Mouse (Mus musculus) testis, adult 10 weeks (tissue): ENCODE data around the gene Pah. TPM values are rescaled to one million over a fixed set of nuclear protein-coding genes. Genes with fewer than 3 reads are reported as not detected.

Source experiments
- polyA plus RNA-seq: library from polyadenylated mRNA; stranded (reverse); fragments of 350-450 nt; fragmentation: Illumina TruSeq; extraction: RNeasy Lipid Tissue Mini Kit (QIAGEN cat#74804); gene quantifications from one replicate; pipeline ENCODE4 v1.2.3, GENCODE M21; 2014; ENCODE audit warnings: low read depth, low replicate concordance

Gene Pah
- 0.74 TPM for polyA plus RNA-seq

GRCm38 (mm10) chr10:87521646-87522045, at the start of gene Pah:
Pah (plus strand) TSS chr10:87521795.

GRCm38 (mm10) chr10:87493576-87493975, 28.0 kb upstream of the Pah start, which contains the start of gene Ascl1:
Ascl1 (minus strand) TSS chr10:87493660.

Other genes starting within 250 kb of the Pah start
- not detected for gene Ascl1, start 28.1 kb upstream of the Pah start, polyA plus RNA-seq